Mouse (Mus musculus) 3T3-L1 (cell line): ENCODE measurements around the gene Dynll2.
"Not testable (repeated sequence)": the region's sequence is repeated elsewhere in the genome, so short reads cannot be mapped to it uniquely, and the experiment has no call there.

ENCODE experiments used
- DNase-seq: peaks from one replicate; pipeline ENCODE4 v3.0.0-alpha.2; 2015; ENCODE audit warnings: low read depth, low spot score

Dynll2 gene

GRCm38 (mm10) chr11:87991806-87992205 lies 4.5 kb upstream of the Dynll2 start:
- no peak for DNase-seq

GRCm38 (mm10) chr11:87987861-87988260 lies 528 bp upstream of the Dynll2 start:
- DNase-seq: no peak

GRCm38 (mm10) chr11:87986141-87986741 lies 1.1 kb downstream of the Dynll2 start:
- peak; percentile 86 for DNase-seq

GRCm38 (mm10) chr11:87985643-87986042 lies 1.7 kb downstream of the Dynll2 start:
- DNase-seq: no peak

- no peak for DNase-seq
Observed at GRCm38 (mm10) chr11:87984571-87984970, 2.8 kb downstream of the Dynll2 start.

- DNase-seq: peak; percentile 56
Observed at GRCm38 (mm10) chr11:87978905-87979304, 8.4 kb downstream of the Dynll2 start.

GRCm38 (mm10) chr11:87977021-87977420 lies 10.3 kb downstream of the Dynll2 start:
- not testable (repeated sequence) for DNase-seq

- DNase-seq: peak; percentile 80
Observed at GRCm38 (mm10) chr11:87974477-87975181, 12.7 kb downstream of the Dynll2 start.

- peak; percentile 52 for DNase-seq
Observed at GRCm38 (mm10) chr11:87973559-87974305, 13.6 kb downstream of the Dynll2 start.

GRCm38 (mm10) chr11:87972829-87973228 lies 14.5 kb downstream of the Dynll2 start:
- DNase-seq: no peak

GRCm38 (mm10) chr11:87968356-87969122 lies 18.8 kb downstream of the Dynll2 start:
- no peak for DNase-seq

GRCm38 (mm10) chr11:87967692-87968289 lies 19.5 kb downstream of the Dynll2 start:
- DNase-seq: peak; percentile 87

GRCm38 (mm10) chr11:87966214-87966613 lies 21.1 kb downstream of the Dynll2 start:
- no peak for DNase-seq

- DNase-seq: no peak
Observed at GRCm38 (mm10) chr11:87965293-87965692, 22.0 kb downstream of the Dynll2 start.

- DNase-seq: peak; percentile 60
Observed at GRCm38 (mm10) chr11:87957066-87957465, 30.3 kb downstream of the Dynll2 start.

GRCm38 (mm10) chr11:87955144-87955543 lies 32.2 kb downstream of the Dynll2 start:
- peak; percentile 48 for DNase-seq

- no peak for DNase-seq
Observed at GRCm38 (mm10) chr11:87949990-87950389, 37.3 kb downstream of the Dynll2 start.

- no peak for DNase-seq
Observed at GRCm38 (mm10) chr11:87935467-87935866, 51.9 kb downstream of the Dynll2 start.

GRCm38 (mm10) chr11:87933731-87934130 lies 53.6 kb downstream of the Dynll2 start:
- DNase-seq: no peak

GRCm38 (mm10) chr11:87930348-87930747 lies 57.0 kb downstream of the Dynll2 start:
- DNase-seq: no peak
